Comparison of ENCODE assay signal across 8 mouse cellular contexts in the genomic region with DNA sequence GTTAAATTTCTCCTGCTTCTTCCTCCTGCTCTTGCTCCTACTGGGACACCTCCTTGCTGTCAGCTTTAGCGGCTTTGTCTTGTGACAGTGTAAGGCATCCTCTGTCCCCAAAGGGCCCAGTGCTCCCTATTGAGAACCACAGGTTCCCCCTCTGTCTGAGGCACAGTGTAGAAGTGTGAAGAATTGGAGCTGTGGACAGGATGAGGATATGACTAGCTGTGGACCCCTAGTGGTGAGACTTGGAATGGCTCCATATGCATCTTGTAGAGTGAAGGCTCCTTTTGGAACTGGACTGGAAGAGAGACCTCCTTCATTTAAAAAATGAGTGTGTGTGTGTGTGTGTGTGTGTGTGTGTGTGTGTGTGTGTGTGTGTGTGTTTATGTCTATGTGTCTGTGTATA. TPM values are rescaled to one million over a fixed set of nuclear protein-coding genes. Genes with fewer than 3 reads are reported as not detected.
DNase-seq lines count a peak whose midpoint lies in the region; ATAC-seq and TF ChIP-seq lines count a peak whose summit lies in the region.

No protein-coding gene starts in this region.

- WGBS in lung, embryonic 14.5 days: 0% methylated on average over 1 of the region's 1 CpGs

- intact Hi-C loops in heart, postnatal 36 days (cut with DNase I): loop anchor here (1.0 to 5.0 kb wide), 2 partner anchors 46 to 158 kb away; a partner anchor contains a TSS

- peak; percentile 81 for DNase-seq in ES-E14 (ENCODE audit: low read depth, low spot score)
- peak; percentile 92 for DNase-seq in brain, adult 2 months (ENCODE audit: low read depth, low spot score)
- DNase-seq in heart, postnatal 36 days: peak; percentile 65 to 74
- peak; percentile 59 to 85 for DNase-seq in layer of hippocampus, adult 8-10 months (ENCODE audit: low spot score in 2 of 2)
- DNase-seq in lung, embryonic 14.5 days: peak; percentile 93
- DNase-seq in retina, adult 2 months (ENCODE audit: low read depth, low spot score): peak; percentile 50
- DNase-seq in thymus, postnatal 14 days: peak; percentile 76

- H3K27me3 ChIP-seq in lung, embryonic 14.5 days (ENCODE audit: insufficient read depth, low read length): no peaks in the 10 kb centered on the region

- peak; percentile 73 for ATAC-seq in erythroblast, adult 5-6 weeks (replicated peaks; ENCODE audit: low FRiP score, poor library complexity, severe bottlenecking)
- ATAC-seq in lung, embryonic 14.5 days (ENCODE audit: insufficient read depth): peak; percentile 62; the same call in 1 of the 2 replicates

- H3K9ac ChIP-seq in ES-E14 (ENCODE audit: insufficient read depth, low read depth, low read length, poor library complexity, severe bottlenecking): no peak overlapping the region
- no peak overlapping the region for H3K9ac ChIP-seq in lung, embryonic 14.5 days

- H3K9me3 ChIP-seq in ES-E14 (ENCODE audit: control insufficient read depth, insufficient read depth, low read depth, low read length): no peaks in the 10 kb centered on the region
- no peaks in the 10 kb centered on the region for H3K9me3 ChIP-seq in lung, embryonic 14.5 days (ENCODE audit: low read depth, low read length)

- H3K36me3 ChIP-seq in ES-E14 (ENCODE audit: control insufficient read depth, insufficient read depth, low read length, poor library complexity, severe bottlenecking): no peaks in the 10 kb centered on the region
- no peaks in the 10 kb centered on the region for H3K36me3 ChIP-seq in lung, embryonic 14.5 days (ENCODE audit: insufficient read depth)

- TF ChIP-seq CTCF in lung, embryonic 14.5 days (IDR thresholded peaks at IDR 0.05; ENCODE audit: low read depth): peak; percentile 95

- in situ Hi-C loops in ES-E14 (cut with MboI; ENCODE audit: low sequenced_read_pairs in 2 of 2, unreplicated experiment in 2 of 2): no loop called here

- no peak overlapping the region for H3K4me2 ChIP-seq in lung, embryonic 14.5 days

- H3K4me3 ChIP-seq in ES-E14 (ENCODE audit: insufficient read depth in 1 of 2, low read depth in 1 of 2, low read length in 2 of 2, poor library complexity in 1 of 2, severe bottlenecking in 1 of 2): no peak overlapping the region
- no peak overlapping the region for H3K4me3 ChIP-seq in lung, embryonic 14.5 days (ENCODE audit: low read depth, low read length)

- no peak overlapping the region for H3K27ac ChIP-seq in ES-E14 (ENCODE audit: insufficient read depth, low read depth, low read length, poor library complexity, severe bottlenecking)
- no peak overlapping the region for H3K27ac ChIP-seq in lung, embryonic 14.5 days (ENCODE audit: low read depth)

- H3K4me1 ChIP-seq in ES-E14 (ENCODE audit: control insufficient read depth in 2 of 2, insufficient read depth in 2 of 2, low read length in 2 of 2, poor library complexity in 1 of 2): peaks cover 0 to 3% of the 10 kb centered on the region in 2 experiments; a peak in 1 of 4 replicates
- H3K4me1 ChIP-seq in lung, embryonic 14.5 days (ENCODE audit: insufficient read depth): no peaks in the 10 kb centered on the region

TF ChIP-seq in ES-E14, 5 proteins besides CTCF, POLR2A, EP300 and RAD21:
- TF ChIP-seq ZC3H11A (IDR thresholded peaks at IDR 0.05; ENCODE audit: borderline replicate concordance, low read depth, low read length) (peak; percentile 3; the same call in 1 of the 2 replicates), MAFK (IDR thresholded peaks at IDR 0.05; ENCODE audit: insufficient read depth, low read depth, low read length) (no peak)

RNA-seq across cellular contexts. Expression of a gene that starts 6.6 kb away (rescaled TPM):
- not detected in 2 replicates for total RNA-seq in ES-E14 (2012; rRNA removed)
- total RNA-seq in erythroblast, adult 5-6 weeks (2015; ENCODE audit: low replicate concordance): not detected in 2 replicates
- not detected in 2 replicates for total RNA-seq in erythroblast, adult 5-6 weeks (2017; ENCODE audit: low replicate concordance)
- not detected for total RNA-seq in heart, postnatal 36 days (2021)
- total RNA-seq in layer of hippocampus, adult 8-10 months (2022): not detected
- polyA plus RNA-seq in lung, embryonic 14.5 days (2014; fragmentation: Nextera tagmentation; extraction: Ambion mirVana): not detected in 2 replicates

RNA-seq across cellular contexts. Expression of a gene that starts 9.4 kb away (rescaled TPM):
- total RNA-seq in ES-E14 (2012; rRNA removed): not detected in 2 replicates
- not detected in 2 replicates for total RNA-seq in erythroblast, adult 5-6 weeks (2015; ENCODE audit: low replicate concordance)
- total RNA-seq in erythroblast, adult 5-6 weeks (2017; ENCODE audit: low replicate concordance): 1.1 TPM in 1 of 2 replicates, not detected in the other
- total RNA-seq in heart, postnatal 36 days (2021): not detected
- not detected for total RNA-seq in layer of hippocampus, adult 8-10 months (2022)
- polyA plus RNA-seq in lung, embryonic 14.5 days (2014; fragmentation: Nextera tagmentation; extraction: Ambion mirVana): 1.1 and 2.1 TPM in 2 replicates
